Mouse (Mus musculus): ENCODE data around the gene Wdr70. TPM values are rescaled to one million over a fixed set of nuclear protein-coding genes. Genes with fewer than 3 reads are reported as not detected.

The Wdr70 gene
- total RNA-seq, 2 experiments from 2014 or later = 17.3 to 20.9 TPM

DNA sequence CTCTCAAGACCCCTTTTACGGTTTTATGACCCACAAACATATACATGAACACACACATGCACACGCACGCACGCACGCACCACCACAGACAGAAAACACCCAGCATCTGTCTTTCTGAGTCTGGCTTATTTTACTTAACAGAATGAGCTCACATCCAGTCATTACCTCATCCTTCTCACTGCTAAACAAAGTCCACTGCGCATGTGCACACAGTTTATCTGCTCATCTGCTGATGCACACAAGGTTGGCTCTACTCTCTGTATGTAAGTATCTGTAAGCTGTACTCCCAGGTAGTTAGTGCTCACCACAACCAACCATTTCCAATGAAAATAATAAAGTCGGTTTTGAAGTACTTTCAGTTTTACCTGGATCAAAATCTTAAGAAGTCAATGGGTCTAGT is 148.4 kb downstream of the Wdr70 start:
- intact Hi-C loops (cut with DNase I) = no loop called here

DNA sequence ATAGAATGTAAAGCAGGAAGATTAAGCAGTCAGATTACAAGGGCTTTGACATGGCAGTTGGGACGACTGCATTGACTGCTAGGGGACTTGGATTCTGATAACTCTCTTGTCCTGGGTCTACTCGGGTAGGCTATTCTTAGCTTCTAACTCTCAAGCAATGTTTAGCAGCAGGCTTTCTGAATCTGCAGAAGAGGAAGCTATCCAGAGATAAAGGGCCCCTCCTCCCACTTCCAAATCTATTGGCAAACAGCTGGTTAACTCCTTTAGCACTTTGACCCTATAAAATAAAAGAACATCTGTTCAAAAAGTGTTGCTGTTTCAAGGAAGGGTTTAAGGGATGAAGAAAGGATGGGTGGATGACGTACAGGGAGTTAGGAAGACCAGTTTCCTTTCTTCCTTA is 157.3 kb downstream of the Wdr70 start:
- no peak for DNase-seq
- intact Hi-C loops (cut with DNase I) = no loop called here

More for the DNA sequence above, 148.4 kb downstream of the Wdr70 start:
- DNase-seq = no peak

DNA sequence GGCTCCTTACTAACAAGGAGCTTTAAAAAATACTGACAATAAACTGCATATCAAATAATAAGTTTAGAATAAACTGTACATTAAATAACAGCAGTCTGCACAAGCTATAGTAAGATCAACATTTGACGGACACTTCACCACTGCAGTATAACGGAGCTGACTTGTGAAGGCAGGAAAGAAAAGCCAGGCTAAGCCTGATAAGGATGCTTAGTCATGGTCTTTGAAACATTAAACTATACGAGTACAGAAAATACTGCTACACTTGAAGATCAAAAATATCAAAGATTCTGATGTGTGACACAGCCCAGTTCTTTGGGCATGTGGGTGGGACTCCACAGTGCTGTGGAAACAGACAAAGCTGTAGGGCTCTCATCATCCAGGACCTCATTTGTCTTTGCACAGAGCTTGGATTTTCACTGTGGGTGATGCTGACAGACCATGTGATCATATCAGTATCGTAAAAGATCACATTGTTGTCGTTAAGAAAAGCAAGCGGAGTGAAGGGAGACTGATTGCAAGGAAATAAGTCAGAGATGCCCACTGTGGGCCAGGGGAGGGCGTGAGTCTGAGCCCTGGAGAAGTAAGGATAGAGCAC is 163.3 kb downstream of the Wdr70 start:
- no peak for DNase-seq
- intact Hi-C loops (cut with DNase I) = no loop called here

DNA sequence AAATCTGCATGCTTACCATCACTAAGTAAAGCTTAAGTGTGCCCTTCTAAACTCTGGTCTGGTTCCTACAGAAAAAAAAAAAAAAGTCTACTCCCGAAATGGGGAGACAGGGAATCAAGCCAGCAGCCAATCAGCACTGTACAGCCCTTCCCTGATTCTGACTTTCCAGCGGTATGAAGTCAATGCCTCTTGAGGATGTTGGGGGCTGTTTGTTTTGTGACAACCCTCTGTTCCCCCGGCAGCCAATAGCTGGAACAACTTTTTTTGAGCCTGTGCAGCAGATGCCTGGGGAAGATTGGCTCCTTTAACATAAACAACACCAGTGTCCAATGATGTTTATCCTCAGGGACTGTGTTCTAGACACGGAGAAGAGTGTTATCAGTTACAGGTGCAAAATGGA is 164.4 kb downstream of the Wdr70 start:
- intact Hi-C loops (cut with DNase I) = no loop called here
- DNase-seq = peak; percentile 8 to 13

DNA sequence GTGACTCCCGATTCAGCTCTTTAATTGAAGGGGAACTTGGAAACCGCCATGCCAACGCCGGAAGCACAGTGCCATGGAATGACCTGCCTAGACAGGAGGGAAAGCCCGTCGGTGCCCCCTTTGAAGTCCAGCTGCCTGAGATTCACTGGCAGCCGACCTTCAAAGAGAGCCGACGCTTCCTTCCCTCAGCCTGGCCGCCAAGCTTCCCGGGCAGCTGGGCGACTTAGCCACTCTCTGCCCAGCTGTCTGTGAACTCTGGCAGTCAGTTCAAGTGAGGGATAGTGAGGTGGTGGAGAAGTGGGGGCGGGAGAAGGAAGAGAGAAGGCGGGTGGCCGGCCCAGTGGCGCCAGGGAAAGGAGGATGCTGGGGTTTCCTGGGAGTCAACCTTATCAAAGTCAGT is 164.9 kb downstream of the Wdr70 start:
- intact Hi-C loops (cut with DNase I) = no loop called here

DNA sequence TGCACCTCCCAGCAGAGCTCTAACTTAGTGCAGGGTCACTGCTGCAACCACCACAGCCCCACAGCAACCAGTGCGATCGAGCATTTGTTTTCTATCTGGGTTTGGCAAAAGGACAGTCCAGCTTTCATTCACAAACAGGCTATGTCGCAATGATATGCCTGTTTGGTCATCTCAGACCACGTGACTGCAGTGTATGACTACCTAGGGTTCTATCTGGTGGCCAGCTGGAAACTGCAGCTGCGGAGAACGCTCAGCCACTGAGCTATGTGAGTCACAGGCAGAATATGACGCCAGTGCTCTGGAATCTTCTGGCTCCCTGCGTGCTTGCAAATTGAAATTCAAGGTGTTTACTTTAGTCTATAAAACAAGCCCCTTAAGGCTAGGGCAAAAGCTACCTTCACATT is 167.4 kb downstream of the Wdr70 start:
- intact Hi-C loops (cut with DNase I) = no loop called here
- peak; percentile 67 to 70 for DNase-seq

More for the DNA sequence above, 164.9 kb downstream of the Wdr70 start:
- DNase-seq = peak; percentile 10 to 30

DNA sequence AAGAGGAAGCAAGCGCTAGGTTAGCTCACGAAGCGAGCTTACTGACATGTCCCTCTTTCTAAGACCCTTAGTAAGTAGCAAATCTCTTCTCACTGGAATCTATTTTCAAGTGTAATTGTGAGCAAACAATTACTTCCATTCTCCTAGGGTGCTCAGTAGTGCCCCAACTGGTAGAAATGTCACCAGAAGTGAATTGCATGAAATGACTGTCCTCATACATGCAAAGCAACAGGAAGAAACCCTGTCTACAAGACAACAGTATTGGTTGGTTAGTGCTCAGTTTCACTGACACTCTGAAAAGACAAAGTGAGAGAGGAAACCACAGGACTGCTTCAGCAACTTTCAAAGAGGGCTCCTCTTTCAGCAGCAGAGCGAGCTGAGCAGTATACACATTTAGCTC is 173.6 kb downstream of the Wdr70 start:
- DNase-seq = no peak
- intact Hi-C loops (cut with DNase I) = no loop called here

DNA sequence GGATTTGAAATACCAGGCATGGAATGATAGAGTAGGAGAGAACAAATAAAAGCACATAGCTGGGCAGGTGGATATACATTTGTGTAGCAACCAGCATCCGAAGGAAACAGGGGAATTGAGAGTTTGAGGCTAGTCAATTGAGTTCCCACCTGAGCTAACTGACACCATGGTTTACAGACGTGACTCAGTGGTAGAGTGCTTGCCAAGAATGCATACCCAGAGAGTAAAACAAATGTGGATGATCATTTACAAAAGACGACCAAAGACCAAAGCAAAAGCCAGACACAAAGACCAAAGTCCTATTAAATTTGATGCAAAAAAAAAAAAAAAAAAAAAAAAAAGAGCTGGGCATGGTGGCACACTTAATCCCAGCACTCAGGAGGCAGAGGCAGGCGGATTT is 175.7 kb downstream of the Wdr70 start:
- intact Hi-C loops (cut with DNase I) = no loop called here

DNA sequence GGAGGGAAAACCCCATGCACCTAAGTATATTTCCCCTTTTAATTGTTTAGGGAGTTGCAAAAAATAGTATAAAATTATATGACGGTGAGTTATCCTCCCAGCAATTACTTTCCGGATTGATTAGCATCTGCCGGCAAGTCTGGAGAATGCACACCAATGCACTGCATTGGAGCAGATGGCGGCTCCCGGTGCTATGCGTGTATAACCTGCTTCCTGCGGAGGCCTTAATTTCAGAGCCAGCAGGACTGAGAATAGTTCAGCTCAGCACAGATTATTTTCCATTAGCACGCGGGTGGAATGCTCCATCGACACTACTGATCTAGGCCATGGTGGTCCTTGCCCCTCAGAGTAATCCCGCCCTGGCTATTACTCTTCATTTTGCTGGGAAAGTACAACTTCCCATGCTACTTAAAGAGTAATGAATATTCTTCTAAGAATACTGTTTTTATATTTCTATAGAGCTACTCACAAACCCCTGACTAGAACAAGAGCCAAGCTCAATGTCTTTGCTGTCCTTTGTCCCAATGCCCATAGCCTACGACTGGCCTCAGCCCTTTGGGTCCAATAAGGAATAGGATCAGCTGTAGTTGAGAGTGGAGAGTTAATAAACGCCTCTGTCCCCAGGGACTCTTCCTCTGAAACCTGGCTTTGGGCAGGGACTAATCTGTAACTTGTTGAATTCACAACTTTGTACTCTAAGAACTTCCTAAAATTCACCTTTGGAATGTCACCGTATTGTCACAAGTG is 176.5 kb downstream of the Wdr70 start:
- DNase-seq = no peak
- intact Hi-C loops (cut with DNase I) = no loop called here

More for the DNA sequence above, 175.7 kb downstream of the Wdr70 start:
- DNase-seq = no peak

DNA sequence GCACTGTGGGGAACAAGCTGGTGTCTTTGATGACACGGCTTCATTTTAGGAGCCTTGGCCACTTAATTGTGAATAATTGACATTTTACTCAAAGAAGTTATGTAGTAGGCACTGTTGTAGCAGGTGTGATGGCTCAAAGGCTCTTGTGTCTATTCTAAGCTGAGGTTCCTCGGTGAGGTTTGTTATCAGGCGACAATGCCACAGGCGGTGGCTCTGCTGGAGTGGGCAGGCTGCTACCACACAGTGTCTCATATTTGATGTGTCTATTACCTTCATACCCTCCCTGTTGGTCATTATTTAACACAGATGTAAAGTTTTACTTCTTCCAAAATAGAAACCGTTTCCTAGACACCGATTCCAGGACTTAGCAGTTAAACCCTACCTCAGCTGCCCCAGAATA is 177.9 kb downstream of the Wdr70 start:
- no peak for DNase-seq
- intact Hi-C loops (cut with DNase I) = no loop called here

DNA sequence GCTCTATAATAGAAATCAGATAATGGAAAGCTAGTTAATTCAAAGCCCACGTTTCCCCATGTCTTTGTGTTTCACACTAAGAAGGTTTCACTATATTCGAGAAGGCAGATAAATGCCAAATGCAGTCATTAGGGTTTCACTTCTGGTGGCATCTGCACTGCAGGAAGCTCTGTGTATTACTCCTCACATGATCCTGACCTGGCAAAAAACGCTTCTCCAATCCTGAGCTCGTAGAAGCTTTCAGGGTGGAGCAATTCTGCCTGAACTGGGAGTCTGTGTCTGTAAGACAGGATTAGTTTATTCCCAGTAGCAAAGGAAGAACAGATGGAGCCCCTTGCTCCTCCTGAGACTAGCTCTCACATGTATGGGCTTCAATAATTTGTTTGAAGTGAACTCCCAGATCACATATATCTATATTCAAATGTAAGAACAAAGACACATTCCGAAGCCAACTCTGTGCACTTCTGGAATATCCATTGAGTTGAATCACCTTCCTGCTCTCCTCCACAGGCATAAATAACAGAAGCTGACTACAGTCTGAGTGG is 192.4 kb downstream of the Wdr70 start:
- intact Hi-C loops (cut with DNase I) = no loop called here
- DNase-seq = no peak

DNA sequence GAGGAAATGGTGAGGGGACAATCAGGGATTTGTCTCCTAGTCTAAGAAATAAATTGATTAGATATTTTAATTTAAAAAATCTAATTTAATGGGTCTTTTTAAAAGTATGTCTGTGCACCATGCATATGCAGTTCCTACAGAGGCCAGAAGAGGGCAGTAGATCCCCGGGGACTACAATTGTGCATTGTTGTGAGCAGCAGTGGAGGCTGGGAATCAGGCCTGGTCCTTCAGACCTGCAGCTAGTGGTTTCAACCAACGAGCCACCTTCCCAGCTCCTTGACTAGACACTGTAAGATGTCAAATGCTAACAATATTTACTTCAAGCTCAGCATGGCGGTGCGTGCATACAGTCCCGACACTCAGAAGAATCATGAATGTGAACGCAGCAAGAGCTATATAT is 199.7 kb downstream of the Wdr70 start:
- intact Hi-C loops (cut with DNase I) = no loop called here
- DNase-seq = no peak

DNA sequence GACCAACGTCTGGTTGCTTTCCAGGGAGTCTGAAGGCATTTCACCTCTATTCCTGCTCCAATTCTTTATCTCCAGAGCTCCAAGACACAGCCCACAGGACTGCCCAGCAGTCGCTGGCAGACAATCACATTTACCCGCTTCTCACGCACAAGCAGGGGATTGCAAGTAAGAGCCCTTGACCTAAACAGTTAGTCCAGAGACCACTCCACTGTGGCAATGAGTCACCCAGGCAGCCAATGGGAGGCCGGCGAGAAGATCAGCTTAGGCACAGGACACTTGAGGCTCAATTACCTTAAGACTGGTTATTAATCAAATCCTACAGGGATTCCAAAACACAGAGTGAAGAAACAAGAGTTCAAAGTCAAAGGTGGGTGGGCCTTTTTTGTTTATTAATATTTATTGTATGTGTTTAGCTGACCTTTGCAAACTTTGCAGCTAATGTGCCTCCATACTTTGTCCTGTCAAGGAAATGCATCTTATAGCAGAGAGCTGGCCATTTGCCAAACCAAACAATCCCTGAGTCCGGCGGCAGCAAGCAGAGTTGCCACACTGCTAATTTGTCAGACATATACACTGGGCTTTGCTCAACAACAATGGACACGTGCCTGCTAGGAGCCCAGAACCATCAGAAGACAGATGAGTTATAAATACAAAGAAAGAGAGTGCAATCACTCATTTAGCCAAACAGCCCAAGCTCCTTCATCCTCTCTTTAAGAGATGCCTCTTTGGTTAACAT is 207.3 kb downstream of the Wdr70 start:
- intact Hi-C loops (cut with DNase I) = no loop called here
- no peak for DNase-seq

DNA sequence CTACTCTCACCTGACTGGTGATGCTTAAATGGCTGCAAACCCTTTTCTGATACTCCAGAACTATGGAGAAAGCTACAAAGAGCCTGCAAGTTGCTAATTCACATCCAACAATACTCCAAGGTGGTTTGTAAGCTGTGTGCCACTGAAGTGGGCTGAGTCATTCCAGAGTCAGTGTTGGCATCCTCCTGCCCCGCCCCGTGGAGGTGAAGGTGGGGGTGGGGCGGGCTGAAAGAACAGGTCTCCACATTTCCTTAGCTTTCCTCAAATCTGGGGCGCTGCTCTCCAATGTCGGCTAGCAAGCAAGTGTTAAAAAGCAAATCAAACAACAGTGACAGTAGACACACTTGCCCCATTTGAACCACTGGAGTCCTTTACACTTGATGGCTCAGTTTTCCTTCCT is 208.7 kb downstream of the Wdr70 start:
- intact Hi-C loops (cut with DNase I) = no loop called here
- DNase-seq = no peak

DNA sequence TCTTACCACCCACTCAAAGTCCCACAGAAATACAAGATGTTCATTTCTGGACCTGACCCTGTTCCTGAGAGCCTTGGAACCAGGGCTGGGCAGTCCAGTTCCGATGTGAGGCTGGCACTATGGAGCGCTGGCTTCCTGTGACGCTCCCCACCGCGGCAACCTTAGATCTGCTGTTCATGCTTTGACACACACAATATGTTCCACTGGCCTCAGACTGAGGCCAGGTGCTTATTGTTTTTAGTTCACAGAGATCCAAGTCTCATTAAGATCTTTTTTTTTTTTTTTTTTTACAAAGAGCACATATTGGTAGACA is 209.7 kb downstream of the Wdr70 start:
- DNase-seq = no peak
- intact Hi-C loops (cut with DNase I) = no loop called here

DNA sequence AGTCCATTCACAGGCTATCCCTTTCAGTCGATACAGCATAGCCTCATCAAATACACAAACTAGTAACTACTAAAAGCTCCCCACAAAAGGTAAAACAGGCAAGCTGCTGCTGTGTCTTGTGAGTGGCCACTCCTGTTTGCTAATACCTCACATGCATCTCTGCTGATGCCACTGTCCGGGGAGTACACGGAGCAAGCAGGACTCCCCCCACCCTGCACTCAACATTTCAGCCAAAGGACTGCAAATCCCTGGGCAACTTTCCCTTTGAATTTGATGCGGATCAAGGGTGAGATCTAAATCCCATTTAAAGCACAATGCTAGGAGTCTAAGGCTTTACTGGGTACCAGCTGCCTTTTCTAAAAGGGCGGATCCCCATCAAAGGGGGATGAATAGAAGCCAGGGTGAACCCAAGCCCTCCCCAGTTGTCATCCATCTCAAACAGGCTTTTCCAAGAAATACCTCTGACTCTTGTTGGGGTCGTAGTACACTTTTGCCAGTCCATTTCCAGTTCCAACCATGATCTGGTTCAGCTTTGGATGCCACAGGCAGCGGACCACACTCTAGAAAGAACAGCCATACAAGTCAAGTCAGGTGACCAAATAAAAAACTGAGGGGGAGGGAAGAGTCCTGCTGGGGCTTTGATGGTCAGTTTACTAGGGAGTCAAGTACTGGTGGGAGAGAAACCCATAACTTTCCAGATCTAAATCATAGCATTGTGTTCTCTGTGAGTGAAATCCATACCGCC is 210.2 kb downstream of the Wdr70 start:
- intact Hi-C loops (cut with DNase I) = no loop called here
- DNase-seq = no peak

DNA sequence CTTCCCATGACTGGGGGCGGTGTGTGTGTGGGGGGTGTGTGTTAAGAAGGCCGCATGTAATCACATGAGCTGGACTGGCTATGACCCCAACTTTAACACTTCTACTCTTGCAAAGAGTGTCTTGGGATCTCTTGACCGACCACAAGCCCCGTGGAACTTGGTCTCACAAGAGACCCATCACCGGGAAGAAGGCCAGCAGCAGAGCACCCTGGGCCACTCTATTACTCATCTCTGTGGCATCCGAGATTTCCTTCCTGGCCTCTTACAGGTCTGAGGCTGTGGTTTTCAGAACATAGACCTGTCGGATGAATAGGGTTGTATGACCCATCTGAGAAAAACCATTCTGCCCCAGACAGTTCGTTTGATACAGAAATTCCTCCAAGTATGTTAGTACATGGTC is 212.4 kb downstream of the Wdr70 start:
- intact Hi-C loops (cut with DNase I) = no loop called here
- no peak for DNase-seq

DNA sequence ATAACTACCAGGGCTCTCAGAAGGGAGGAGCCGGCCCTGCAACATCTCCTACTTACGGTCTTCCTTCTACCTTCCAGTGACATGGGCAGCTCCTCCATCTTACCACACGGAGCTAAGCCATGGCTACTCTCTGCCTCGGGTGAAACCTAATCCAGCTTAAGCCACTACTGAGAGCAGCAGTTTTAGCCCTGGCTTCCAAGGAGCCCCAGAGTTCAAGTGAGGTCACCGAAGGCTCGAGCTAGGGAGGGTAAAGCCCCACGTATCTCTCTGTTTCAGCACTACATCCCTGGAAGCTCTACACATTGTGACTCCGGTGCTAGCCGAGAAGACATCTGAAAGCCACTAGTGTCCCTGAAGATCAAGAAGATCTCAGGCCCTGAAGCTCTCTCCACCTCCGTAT is 213.9 kb downstream of the Wdr70 start:
- no peak for DNase-seq
- intact Hi-C loops (cut with DNase I) = no loop called here

DNA sequence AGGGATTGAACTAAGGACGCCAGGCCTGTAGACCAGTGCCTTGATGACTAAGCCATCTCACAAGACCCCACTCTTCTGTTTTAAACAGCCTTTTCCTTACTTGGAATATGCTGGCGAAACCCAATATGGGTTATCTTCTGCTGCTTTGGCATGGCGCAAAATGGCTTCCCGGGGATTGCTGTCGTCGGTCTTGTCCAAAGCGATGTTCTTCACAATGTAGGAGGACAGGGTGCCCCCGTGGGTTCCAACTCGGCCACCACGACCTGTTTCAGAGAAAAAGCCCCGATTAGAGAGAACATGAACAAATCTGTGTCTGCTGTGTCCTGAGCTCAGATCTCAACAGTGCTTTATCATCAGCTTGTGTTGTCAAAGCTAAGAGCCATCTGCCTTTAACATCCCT is 214.8 kb downstream of the Wdr70 start:
- DNase-seq = no peak
- intact Hi-C loops (cut with DNase I) = no loop called here

DNA sequence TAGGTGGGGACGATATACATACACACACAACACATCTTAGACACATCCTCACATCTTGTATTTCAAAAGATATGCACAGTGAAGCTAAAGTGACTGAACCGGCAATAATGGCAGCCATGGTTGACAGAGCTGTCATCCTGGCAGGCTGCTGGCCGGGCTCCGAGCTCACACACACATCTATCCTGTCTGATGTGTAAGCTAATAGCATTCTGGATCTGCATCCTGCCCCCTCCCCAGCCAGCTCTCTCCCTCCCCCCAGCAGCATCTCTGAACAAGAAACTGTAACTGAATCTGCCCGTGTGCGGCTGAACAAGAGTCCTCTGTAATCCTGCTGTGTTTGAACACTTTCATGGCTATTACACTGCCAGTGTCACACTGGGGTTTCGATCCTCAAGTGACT is 219.1 kb downstream of the Wdr70 start:
- DNase-seq = no peak
- intact Hi-C loops (cut with DNase I) = no loop called here

DNA sequence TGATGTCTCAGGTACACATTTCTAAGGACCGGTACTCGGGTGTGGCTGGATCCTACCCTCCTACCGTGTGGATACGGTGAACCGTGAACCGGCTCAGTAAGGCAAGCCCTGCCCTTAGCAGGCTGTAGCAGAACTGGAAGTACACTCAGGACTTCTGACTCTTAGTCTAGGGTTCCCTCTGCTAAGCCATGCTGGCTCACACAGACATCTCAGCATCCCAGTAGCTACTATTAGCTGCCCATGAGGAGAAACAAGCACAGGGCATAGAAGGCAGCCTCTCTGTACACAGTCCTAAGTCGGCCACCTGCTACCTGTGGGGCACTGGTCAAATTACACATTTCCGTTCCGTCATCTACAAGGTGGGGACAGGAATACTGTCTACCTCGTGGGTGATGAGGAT is 220.1 kb downstream of the Wdr70 start:
- no peak for DNase-seq
- intact Hi-C loops (cut with DNase I) = no loop called here
